Mouse (Mus musculus): ENCODE results near the gene Acot7. TPM values are rescaled to one million over a fixed set of nuclear protein-coding genes. Genes with fewer than 3 reads are reported as not detected.
A peak's percentile ranks its signal among the peaks of the same experiment; 100 is the strongest.

Gene Acot7
- polyA plus RNA-seq, 1 experiment from 2014 or later: 53.1 TPM

GRCm38 (mm10) chr4:152214871-152215415, 37.0 kb downstream of the Acot7 start:
- Histone ChIP-seq H3K9ac (ENCODE audit: low read depth, low read length) (no peak overlapping the region), H3K27me3 (ENCODE audit: control insufficient read depth, insufficient read depth, low read length) (no peaks in the 10 kb centered on the region), H3K36me3 (ENCODE audit: control insufficient read depth, insufficient read depth, low read length) (no peaks in the 10 kb centered on the region), H3K4me3 (ENCODE audit: low read depth, low read length) (no peak overlapping the region), H3K4me1 (ENCODE audit: control insufficient read depth, insufficient read depth, low read length) (peaks cover 7% of the 10 kb centered on the region; the same call in 1 of the 2 replicates), H3K27ac (ENCODE audit: low read depth, low read length) (no peak overlapping the region), H3K4me2 (no peak overlapping the region), H3K9me3 (replicated peaks; ENCODE audit: control insufficient read depth, low read length) (no peaks in the 10 kb centered on the region)
- ATAC-seq (replicated peaks; ENCODE audit: insufficient number of reproducible peaks, low FRiP score, low TSS enrichment): no peak
- 66% methylated on average over 8 of the region's 8 CpGs for WGBS (ENCODE audit: insufficient replicate concordance)

GRCm38 (mm10) chr4:152219591-152219990, 41.7 kb downstream of the Acot7 start:
- Histone ChIP-seq H3K4me2 (no peak overlapping the region), H3K4me1 (ENCODE audit: control insufficient read depth, insufficient read depth, low read length) (peaks cover 13% of the 10 kb centered on the region), H3K9ac (ENCODE audit: low read depth, low read length) (no peak overlapping the region), H3K9me3 (replicated peaks; ENCODE audit: control insufficient read depth, low read length) (no peaks in the 10 kb centered on the region), H3K27me3 (ENCODE audit: control insufficient read depth, insufficient read depth, low read length) (no peaks in the 10 kb centered on the region), H3K4me3 (ENCODE audit: low read depth, low read length) (no peak overlapping the region), H3K27ac (ENCODE audit: low read depth, low read length) (no peak overlapping the region), H3K36me3 (ENCODE audit: control insufficient read depth, insufficient read depth, low read length) (no peaks in the 10 kb centered on the region; the same call in 1 of the 2 replicates)
- 95% methylated on average over 3 of the region's 3 CpGs for WGBS (ENCODE audit: insufficient replicate concordance)
- no peak for ATAC-seq (replicated peaks; ENCODE audit: insufficient number of reproducible peaks, low FRiP score, low TSS enrichment)

- no peak overlapping the region for H3K27ac ChIP-seq (ENCODE audit: low read depth, low read length)
- H3K27me3 ChIP-seq (ENCODE audit: control insufficient read depth, insufficient read depth, low read length): no peaks in the 10 kb centered on the region
- 71% methylated on average over 6 of the region's 7 CpGs for whole genome bisulfite sequencing (ENCODE audit: insufficient replicate concordance)
- H3K4me1 ChIP-seq (ENCODE audit: control insufficient read depth, insufficient read depth, low read length): peaks cover 13% of the 10 kb centered on the region
- no peaks in the 10 kb centered on the region for H3K9me3 ChIP-seq (replicated peaks; ENCODE audit: control insufficient read depth, low read length)
- ATAC-seq (replicated peaks; ENCODE audit: insufficient number of reproducible peaks, low FRiP score, low TSS enrichment): no peak
- H3K9ac ChIP-seq (ENCODE audit: low read depth, low read length): 0 out of 2 replicates have a peak overlapping the region, but pooled peaks have one; percentile 10
- H3K4me2 ChIP-seq: no peak overlapping the region
- H3K4me3 ChIP-seq (ENCODE audit: low read depth, low read length): no peak overlapping the region
- H3K36me3 ChIP-seq (ENCODE audit: control insufficient read depth, insufficient read depth, low read length): no peaks in the 10 kb centered on the region; the same call in 1 of the 2 replicates
Measured at GRCm38 (mm10) chr4:152220771-152221410, 43.0 kb downstream of the Acot7 start.

GRCm38 (mm10) chr4:152221411-152221887, 43.5 kb downstream of the Acot7 start:
- 0 out of 2 replicates have a peak overlapping the region, but pooled peaks have one; percentile 10 for H3K9ac ChIP-seq (ENCODE audit: low read depth, low read length)
- no peak for ATAC-seq (replicated peaks; ENCODE audit: insufficient number of reproducible peaks, low FRiP score, low TSS enrichment)
- WGBS (ENCODE audit: insufficient replicate concordance): 52% methylated on average over 9 of the region's 9 CpGs
- H3K27me3 ChIP-seq (ENCODE audit: control insufficient read depth, insufficient read depth, low read length): no peaks in the 10 kb centered on the region
- no peaks in the 10 kb centered on the region for H3K9me3 ChIP-seq (replicated peaks; ENCODE audit: control insufficient read depth, low read length)
- no peaks in the 10 kb centered on the region; the same call in 1 of the 2 replicates for H3K36me3 ChIP-seq (ENCODE audit: control insufficient read depth, insufficient read depth, low read length)
- H3K4me1 ChIP-seq (ENCODE audit: control insufficient read depth, insufficient read depth, low read length): peaks cover 13% of the 10 kb centered on the region
- no peak overlapping the region for H3K4me2 ChIP-seq
- H3K4me3 ChIP-seq (ENCODE audit: low read depth, low read length): no peak overlapping the region
- no peak overlapping the region for H3K27ac ChIP-seq (ENCODE audit: low read depth, low read length)

- no peak overlapping the region for H3K4me2 ChIP-seq
- H3K9me3 ChIP-seq (replicated peaks; ENCODE audit: control insufficient read depth, low read length): no peaks in the 10 kb centered on the region
- no peak overlapping the region for H3K9ac ChIP-seq (ENCODE audit: low read depth, low read length)
- no peak for ATAC-seq (replicated peaks; ENCODE audit: insufficient number of reproducible peaks, low FRiP score, low TSS enrichment)
- no peak overlapping the region for H3K27ac ChIP-seq (ENCODE audit: low read depth, low read length)
- WGBS (ENCODE audit: insufficient replicate concordance): 75% methylated on average over 6 of the region's 6 CpGs
- H3K4me1 ChIP-seq (ENCODE audit: control insufficient read depth, insufficient read depth, low read length): peaks cover 13% of the 10 kb centered on the region
- H3K36me3 ChIP-seq (ENCODE audit: control insufficient read depth, insufficient read depth, low read length): no peaks in the 10 kb centered on the region; the same call in 1 of the 2 replicates
- H3K4me3 ChIP-seq (ENCODE audit: low read depth, low read length): no peak overlapping the region
- no peaks in the 10 kb centered on the region for H3K27me3 ChIP-seq (ENCODE audit: control insufficient read depth, insufficient read depth, low read length)
Measured at GRCm38 (mm10) chr4:152222111-152222510, 44.2 kb downstream of the Acot7 start.

- Histone ChIP-seq H3K4me3 (ENCODE audit: low read depth, low read length) (no peak overlapping the region), H3K4me2 (no peak overlapping the region), H3K27me3 (ENCODE audit: control insufficient read depth, insufficient read depth, low read length) (no peaks in the 10 kb centered on the region), H3K9ac (ENCODE audit: low read depth, low read length) (no peak overlapping the region), H3K27ac (ENCODE audit: low read depth, low read length) (no peak overlapping the region), H3K36me3 (ENCODE audit: control insufficient read depth, insufficient read depth, low read length) (no peaks in the 10 kb centered on the region; the same call in 1 of the 2 replicates), H3K9me3 (replicated peaks; ENCODE audit: control insufficient read depth, low read length) (no peaks in the 10 kb centered on the region), H3K4me1 (ENCODE audit: control insufficient read depth, insufficient read depth, low read length) (peaks cover 13% of the 10 kb centered on the region)
- 35% methylated on average over 1 of the region's 1 CpGs for WGBS (ENCODE audit: insufficient replicate concordance)
- no peak for ATAC-seq (replicated peaks; ENCODE audit: insufficient number of reproducible peaks, low FRiP score, low TSS enrichment)
Measured at GRCm38 (mm10) chr4:152222513-152222912, 44.6 kb downstream of the Acot7 start.

GRCm38 (mm10) chr4:152224156-152224555, 46.2 kb downstream of the Acot7 start:
- no peaks in the 10 kb centered on the region for H3K27me3 ChIP-seq (ENCODE audit: control insufficient read depth, insufficient read depth, low read length)
- no peak overlapping the region for H3K27ac ChIP-seq (ENCODE audit: low read depth, low read length)
- H3K4me2 ChIP-seq: no peak overlapping the region
- WGBS (ENCODE audit: insufficient replicate concordance): 78% methylated on average over 5 of the region's 5 CpGs
- H3K4me1 ChIP-seq (ENCODE audit: control insufficient read depth, insufficient read depth, low read length): peaks cover 13% of the 10 kb centered on the region
- H3K9ac ChIP-seq (ENCODE audit: low read depth, low read length): no peak overlapping the region
- no peak for ATAC-seq (replicated peaks; ENCODE audit: insufficient number of reproducible peaks, low FRiP score, low TSS enrichment)
- H3K9me3 ChIP-seq (replicated peaks; ENCODE audit: control insufficient read depth, low read length): no peaks in the 10 kb centered on the region
- H3K4me3 ChIP-seq (ENCODE audit: low read depth, low read length): no peak overlapping the region
- no peaks in the 10 kb centered on the region; the same call in 1 of the 2 replicates for H3K36me3 ChIP-seq (ENCODE audit: control insufficient read depth, insufficient read depth, low read length)

- ATAC-seq (replicated peaks; ENCODE audit: insufficient number of reproducible peaks, low FRiP score, low TSS enrichment): no peak
- WGBS (ENCODE audit: insufficient replicate concordance): 81% methylated on average over 13 of the region's 13 CpGs
- no peaks in the 10 kb centered on the region for H3K9me3 ChIP-seq (replicated peaks; ENCODE audit: control insufficient read depth, low read length)
- H3K4me3 ChIP-seq (ENCODE audit: low read depth, low read length): no peak overlapping the region
- 0 out of 2 replicates have a peak, but pooled peaks cover 2% of the 10 kb centered on the region for H3K4me1 ChIP-seq (ENCODE audit: control insufficient read depth, insufficient read depth, low read length)
- H3K4me2 ChIP-seq: no peak overlapping the region
- no peak overlapping the region; the same call in 1 of the 2 replicates for H3K27ac ChIP-seq (ENCODE audit: low read depth, low read length)
- no peaks in the 10 kb centered on the region for H3K27me3 ChIP-seq (ENCODE audit: control insufficient read depth, insufficient read depth, low read length)
- H3K9ac ChIP-seq (ENCODE audit: low read depth, low read length): no peak overlapping the region
- H3K36me3 ChIP-seq (ENCODE audit: control insufficient read depth, insufficient read depth, low read length): no peaks in the 10 kb centered on the region; the same call in 1 of the 2 replicates
Measured at GRCm38 (mm10) chr4:152226901-152227486, 49.1 kb downstream of the Acot7 start.

Data from heart, embryonic 11.5 days (tissue).